Mouse (Mus musculus) common myeloid progenitor, adult 5-6 weeks (primary cell): ENCODE data around the gene Setd3. TPM values are rescaled to one million over a fixed set of nuclear protein-coding genes. Genes with fewer than 3 reads are reported as not detected.

ENCODE experiments used
- ATAC-seq: replicated peaks from 2 replicates; pipeline ENCODE4 v1.8.0; 2016; ENCODE audit warnings: low read depth, mild to moderate bottlenecking, moderate TSS enrichment, inconsistent platforms; ENCODE audit not compliant: poor library complexity, severe bottlenecking
- total RNA-seq: library from RNA; stranded (forward); fragments of 200-1000, 187-1606 nt; gene quantifications from 2 replicates; pipeline ENCODE4 v1.2.3, GENCODE M21; 2017

Gene Setd3
- total RNA-seq, 1 experiment from 2014 or later, result 81.5 TPM

- ATAC-seq, result no peak
These were observed 80.7 kb downstream of the Setd3 start for GRCm38 (mm10) chr12:108098201-108098980.

- no peak for ATAC-seq
These were observed 81.5 kb downstream of the Setd3 start for GRCm38 (mm10) chr12:108097643-108098042.

- ATAC-seq, result peak; percentile 71
These were observed 90.9 kb downstream of the Setd3 start for GRCm38 (mm10) chr12:108088253-108088652.

- ATAC-seq, result no peak
These were observed 91.6 kb downstream of the Setd3 start for GRCm38 (mm10) chr12:108087489-108087888.

GRCm38 (mm10) chr12:108078122-108078752 lies 100.9 kb downstream of the Setd3 start:
- ATAC-seq, result 0 out of 2 replicates have a peak, but pooled peaks have one; percentile 42

- no peak for ATAC-seq
These were observed 106.2 kb downstream of the Setd3 start for GRCm38 (mm10) chr12:108072907-108073306.

- ATAC-seq, result no peak
These were observed 108.1 kb downstream of the Setd3 start for GRCm38 (mm10) chr12:108070685-108071662.

- no peak for ATAC-seq
These were observed 109.6 kb downstream of the Setd3 start for GRCm38 (mm10) chr12:108069504-108069903.

- ATAC-seq, result no peak
These were observed 111.2 kb downstream of the Setd3 start for GRCm38 (mm10) chr12:108067811-108068375.

- no peak for ATAC-seq
These were observed 111.9 kb downstream of the Setd3 start for GRCm38 (mm10) chr12:108067231-108067630.

- no peak for ATAC-seq
These were observed 114.6 kb downstream of the Setd3 start for GRCm38 (mm10) chr12:108064396-108064998.

GRCm38 (mm10) chr12:108063986-108064385 lies 115.1 kb downstream of the Setd3 start:
- no peak for ATAC-seq

- ATAC-seq, result no peak
These were observed 117.0 kb downstream of the Setd3 start for GRCm38 (mm10) chr12:108062137-108062536.

- no peak for ATAC-seq
These were observed 117.5 kb downstream of the Setd3 start for GRCm38 (mm10) chr12:108061661-108062060.

Other genes with a start within 250 kb of the Setd3 start
- gene Bcl11b, start 175.7 kb downstream of the Setd3 start, total RNA-seq, result 0.19 TPM in 1 of 2 replicates, not detected in the other
- gene Ccnk, start 265 bp upstream of the Setd3 start, total RNA-seq, result 14.6 and 21.0 TPM in 2 replicates
- 0.82 and 2.4 TPM in 2 replicates for gene Ccdc85c, start 96.1 kb upstream of the Setd3 start, total RNA-seq
- not detected in 2 replicates for gene Hhipl1, start 127.0 kb upstream of the Setd3 start, total RNA-seq
- not detected in 2 replicates for gene Cyp46a1, start 155.1 kb upstream of the Setd3 start, total RNA-seq
- gene Eml1, start 191.6 kb upstream of the Setd3 start, total RNA-seq, result not detected in 2 replicates